Mouse (Mus musculus) adrenal gland, adult (tissue): ENCODE measurements at regions not wholly inside any gene's neighbourhood (a gene's known extent, or its start where the extent isn't known, plus 50 kb on each side); places are given as distances from the start of the nearest gene placed in this dataset.

Experiments used
- DNase-seq, 2 experiments: peaks; one replicate each; pipeline ENCODE4 v3.0.0; 2022 to 2023; ENCODE audit warnings: low spot score in 1 of 2; ENCODE audit not compliant: inconsistent age in 2 of 2

GRCm38 (mm10) chr2:172094159-172094558 lies 50.9 kb upstream of the Cbln4 start:
- no peak for DNase-seq

GRCm38 (mm10) chr2:172103881-172104655 lies 60.8 kb upstream of the Cbln4 start:
- DNase-seq: no peak

- DNase-seq: no peak
Observed at GRCm38 (mm10) chr2:172105241-172105640, 62.0 kb upstream of the Cbln4 start.

- peak; percentile 8 to 25 for DNase-seq
Observed at GRCm38 (mm10) chr2:172110706-172111105, 67.4 kb upstream of the Cbln4 start.

GRCm38 (mm10) chr2:172113639-172114038 lies 70.4 kb upstream of the Cbln4 start:
- DNase-seq: no peak

GRCm38 (mm10) chr2:172115604-172116206 lies 72.4 kb upstream of the Cbln4 start:
- no peak for DNase-seq

- no peak for DNase-seq
Observed at GRCm38 (mm10) chr2:172127517-172127916, 84.3 kb upstream of the Cbln4 start.

GRCm38 (mm10) chr2:172131232-172131631 lies 88.0 kb upstream of the Cbln4 start:
- peak; percentile 20 to 33 for DNase-seq

GRCm38 (mm10) chr2:172132623-172133332 lies 89.5 kb upstream of the Cbln4 start:
- no peak for DNase-seq

GRCm38 (mm10) chr2:172140080-172140479 lies 96.8 kb upstream of the Cbln4 start:
- DNase-seq: no peak

- DNase-seq: peak; percentile 38 to 43
Observed at GRCm38 (mm10) chr2:172143269-172143668, 100.0 kb upstream of the Cbln4 start.

- no peak for DNase-seq
Observed at GRCm38 (mm10) chr2:172148736-172149135, 99.6 kb upstream of the Mc3r start.

GRCm38 (mm10) chr2:172149734-172150133 lies 98.6 kb upstream of the Mc3r start:
- no peak for DNase-seq

GRCm38 (mm10) chr2:172150898-172151297 lies 97.4 kb upstream of the Mc3r start:
- no peak for DNase-seq

- no peak for DNase-seq
Observed at GRCm38 (mm10) chr2:172159909-172160308, 88.4 kb upstream of the Mc3r start.

GRCm38 (mm10) chr2:172177371-172177770 lies 70.9 kb upstream of the Mc3r start:
- no peak for DNase-seq

- DNase-seq: no peak
Observed at GRCm38 (mm10) chr2:172179301-172179700, 69.0 kb upstream of the Mc3r start.

GRCm38 (mm10) chr2:172197746-172198145 lies 50.5 kb upstream of the Mc3r start:
- no peak for DNase-seq
